Mouse (Mus musculus) gonadal fat pad, adult 2 months (tissue): ENCODE data around the gene C1qtnf4. TPM values are rescaled to one million over a fixed set of nuclear protein-coding genes. Genes with fewer than 3 reads are reported as not detected.

ENCODE experiments used
- DNase-seq: peaks from one replicate; pipeline ENCODE4 v3.0.0-alpha.2; 2012; ENCODE audit warnings: low read depth
- polyA plus RNA-seq: library from polyadenylated mRNA; depleted of rRNA; stranded (reverse); fragments of >200 nt; gene quantifications from 2 replicates; pipeline ENCODE4 v1.2.3, GENCODE M21; 2012; rRNA removed

Gene C1qtnf4
- polyA plus RNA-seq, 1 experiment, result 14.6 TPM

- no peak for DNase-seq
Measured at GRCm38 (mm10) chr2:90931829-90932228, 46.2 kb downstream of the C1qtnf4 start.

DNA sequence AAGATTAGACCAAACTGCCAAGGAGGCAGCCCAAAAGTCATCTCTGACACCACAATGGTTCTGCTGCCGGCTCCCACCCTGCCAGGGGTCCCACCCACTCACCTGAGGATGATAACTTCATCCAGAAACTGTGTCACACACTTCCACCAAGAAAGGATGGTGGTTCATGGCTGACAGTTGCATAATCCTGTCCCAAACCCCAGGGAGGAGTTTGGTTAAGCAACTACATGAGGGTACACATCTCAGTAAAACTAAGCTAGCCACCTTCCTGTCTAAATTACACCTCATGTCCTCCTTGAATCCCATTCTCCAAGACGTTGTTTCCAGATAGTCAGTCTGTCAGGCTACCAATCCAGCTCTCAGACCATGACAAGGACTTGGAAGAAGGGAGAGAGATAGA lies 46.6 kb downstream of the C1qtnf4 start:
- no peak for DNase-seq

DNA sequence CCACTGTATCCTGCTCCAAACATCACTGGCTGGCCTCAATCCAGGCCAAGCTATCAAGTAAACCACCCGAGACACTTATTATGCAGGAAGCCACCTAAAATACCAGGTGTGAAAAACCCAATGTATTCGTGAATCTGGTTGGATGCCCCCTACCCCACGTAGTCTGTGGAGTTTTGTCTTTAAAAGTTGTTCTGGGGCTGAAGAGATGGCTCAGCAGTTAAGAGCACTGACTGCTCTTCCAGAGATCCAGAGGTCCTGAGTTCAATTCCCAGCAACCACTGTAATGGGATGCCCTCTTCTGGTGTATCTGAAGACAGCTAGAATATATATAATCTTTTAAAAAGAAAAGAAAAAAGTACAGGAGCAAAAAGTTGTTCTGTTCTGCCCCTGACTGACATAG lies 52.7 kb downstream of the C1qtnf4 start:
- no peak for DNase-seq

DNA sequence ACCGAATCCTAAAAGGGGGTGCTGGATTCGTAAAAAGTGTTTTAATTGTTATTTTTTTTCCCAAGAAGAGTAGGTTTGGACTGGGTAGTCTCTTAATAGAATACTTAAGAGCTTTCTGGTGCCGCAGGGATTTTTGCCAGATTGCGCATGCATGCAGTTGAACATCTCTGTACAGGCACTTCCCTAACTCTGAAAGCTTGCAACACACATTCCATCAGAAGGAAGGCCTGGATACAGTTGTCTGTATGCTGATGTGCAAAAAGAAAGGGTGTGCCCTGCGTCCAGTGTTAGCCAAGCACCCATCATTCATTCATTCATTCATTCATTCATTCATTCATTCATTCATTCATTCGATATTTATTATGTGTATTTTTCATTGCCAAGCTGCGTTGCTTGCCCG lies 54.1 kb downstream of the C1qtnf4 start:
- no peak for DNase-seq

Other genes with a start within 250 kb of the C1qtnf4 start
- 6.8 and 8.1 TPM in 2 replicates for gene Nup160, start 208.6 kb upstream of the C1qtnf4 start, polyA plus RNA-seq
- 30.0 and 36.1 TPM in 2 replicates for gene Fnbp4, start 140.5 kb upstream of the C1qtnf4 start, polyA plus RNA-seq
- gene Agbl2, start 103.1 kb upstream of the C1qtnf4 start, polyA plus RNA-seq, result 0.73 and 0.77 TPM in 2 replicates
- gene Mtch2, start 38.7 kb upstream of the C1qtnf4 start, polyA plus RNA-seq, result 104 and 130 TPM in 2 replicates
- gene Kbtbd4, start 18.9 kb downstream of the C1qtnf4 start, polyA plus RNA-seq, result 16.0 and 16.7 TPM in 2 replicates
- gene Ndufs3, start 19.0 kb downstream of the C1qtnf4 start, polyA plus RNA-seq, result 177 and 223 TPM in 2 replicates
- 40.5 and 43.6 TPM in 2 replicates for gene Celf1, start 54.5 kb downstream of the C1qtnf4 start, polyA plus RNA-seq
- gene Rapsn, start 149.8 kb downstream of the C1qtnf4 start, polyA plus RNA-seq, result 0.41 and 0.53 TPM in 2 replicates
- gene Psmc3, start 168.1 kb downstream of the C1qtnf4 start, polyA plus RNA-seq, result 103 and 106 TPM in 2 replicates
- 71.2 and 84.5 TPM in 2 replicates for gene Slc39a13, start 184.6 kb downstream of the C1qtnf4 start, polyA plus RNA-seq
- gene Spi1, start 196.5 kb downstream of the C1qtnf4 start, polyA plus RNA-seq, result 21.1 and 32.3 TPM in 2 replicates
- 0.04 and 0.05 TPM in 2 replicates for gene Mybpc3, start 232.3 kb downstream of the C1qtnf4 start, polyA plus RNA-seq